9 mouse cellular contexts compared by ENCODE assay signal in genomic region chr9:59678313-59678712, GRCm38 (mm10). TPM values are rescaled to one million over a fixed set of nuclear protein-coding genes. Genes with fewer than 3 reads are reported as not detected.
DNase-seq lines count a peak whose midpoint lies in the region; ATAC-seq lines count a peak whose summit lies in the region.
"Had no signal": no experiment of that assay in that cellular context is flagged by ENCODE, and none has a peak within 500 bp of the region (broad histone marks: within the 10 kb centered on the region; RNA-seq: fewer than 3 reads in every experiment).

No protein-coding gene starts in this region.

- H3K9me3 ChIP-seq in liver, embryonic 12.5 days (replicated peaks): no peaks in the 10 kb centered on the region
- H3K9me3 ChIP-seq in intestine, embryonic 15.5 days: no peaks in the 10 kb centered on the region
- H3K9me3 ChIP-seq: midbrain, embryonic 12.5 days had no signal

- peak; percentile 39; the same call in 1 of the 2 replicates for ATAC-seq in liver, embryonic 12.5 days
- ATAC-seq in intestine, embryonic 15.5 days: peak; percentile 58

- peaks cover 18% of the 10 kb centered on the region for H3K4me1 ChIP-seq in liver, embryonic 12.5 days
- H3K4me1 ChIP-seq in intestine, embryonic 15.5 days (replicated peaks): peaks cover 14% of the 10 kb centered on the region; the same call in 1 of the 2 replicates

- H3K27ac ChIP-seq in liver, embryonic 12.5 days: no peak overlapping the region
- no peak overlapping the region for H3K27ac ChIP-seq in intestine, embryonic 15.5 days
- H3K27ac ChIP-seq: midbrain, embryonic 12.5 days had no signal

- H3K9ac ChIP-seq in liver, embryonic 12.5 days: no peak overlapping the region
- no peak overlapping the region for H3K9ac ChIP-seq in intestine, embryonic 15.5 days
- H3K9ac ChIP-seq: midbrain, embryonic 12.5 days had no signal

- H3K4me2 ChIP-seq in liver, embryonic 12.5 days: no peak overlapping the region
- no peak overlapping the region for H3K4me2 ChIP-seq in intestine, embryonic 15.5 days (replicated peaks)
- H3K4me2 ChIP-seq: midbrain, embryonic 12.5 days had no signal

- peaks cover 55% of the 10 kb centered on the region for H3K36me3 ChIP-seq in liver, embryonic 12.5 days
- peaks cover 42% of the 10 kb centered on the region for H3K36me3 ChIP-seq in intestine, embryonic 15.5 days

- 29% methylated on average over 1 of the region's 1 CpGs for WGBS in liver, embryonic 12.5 days (ENCODE audit: insufficient replicate concordance)
- WGBS in intestine, embryonic 15.5 days: 11% methylated on average over 1 of the region's 1 CpGs

- H3K4me3 ChIP-seq in liver, embryonic 12.5 days: no peak overlapping the region
- no peak overlapping the region for H3K4me3 ChIP-seq in intestine, embryonic 15.5 days (replicated peaks)
- H3K4me3 ChIP-seq: midbrain, embryonic 12.5 days had no signal

- H3K27me3 ChIP-seq in liver, embryonic 12.5 days (replicated peaks): peaks cover 43% of the 10 kb centered on the region
- 0 out of 2 replicates have a peak, but pooled peaks cover 6% of the 10 kb centered on the region for H3K27me3 ChIP-seq in intestine, embryonic 15.5 days (replicated peaks)

- peak; percentile 55 for DNase-seq in adrenal gland, postnatal 10 days
- DNase-seq in adrenal gland, postnatal 4 days (ENCODE audit: low spot score in 2 of 2): no peak
- no peak for DNase-seq in liver
- peak; percentile 27 to 31 for DNase-seq in natural killer cell, adult 2 months (ENCODE audit: low spot score in 2 of 2)
- no peak for DNase-seq in layer of hippocampus, adult 9-11 months
- DNase-seq in ovary, postnatal 14 days (ENCODE audit: low spot score): no peak

RNA-seq across cellular contexts. Expression of gene Gramd2, which starts 1.6 kb away (rescaled TPM):
- total RNA-seq in adrenal gland, postnatal 10 days (2021): under 1 TPM; 0.42 to 0.45 TPM
- total RNA-seq in adrenal gland, postnatal 4 days (2021): under 1 TPM; 0.28 to 0.42 TPM
- polyA plus RNA-seq in liver, embryonic 12.5 days (2016; fragmentation: Nextera tagmentation; extraction: Ambion mirVana): 0.04 and 0.07 TPM in 2 replicates
- polyA plus RNA-seq in intestine, embryonic 15.5 days (2015; fragmentation: Nextera tagmentation; extraction: Ambion mirVana): 1.0 and 1.6 TPM in 2 replicates

RNA-seq across cellular contexts. Expression of gene Pkm, which starts 22.1 kb away (rescaled TPM):
- total RNA-seq in adrenal gland, postnatal 10 days (2021): 100 to 1,000 TPM; 585 to 668 TPM
- 100 to 1,000 TPM; 351 to 370 TPM for total RNA-seq in adrenal gland, postnatal 4 days (2021)
- 439 and 489 TPM in 2 replicates for polyA plus RNA-seq in liver, embryonic 12.5 days (2016; fragmentation: Nextera tagmentation; extraction: Ambion mirVana)
- polyA plus RNA-seq in intestine, embryonic 15.5 days (2015; fragmentation: Nextera tagmentation; extraction: Ambion mirVana): 1,208 and 1,228 TPM in 2 replicates

Comparison
In these comparisons a context has a peak if more than half of its experiments do, and no peak if none do; other contexts are left out.
1. DNase-seq: peak in adrenal gland, postnatal 10 days (single experiment) and natural killer cell, adult 2 months (2 of 2); none in adrenal gland, postnatal 4 days (0 of 2), liver (single experiment), layer of hippocampus, adult 9-11 months (single experiment) and ovary, postnatal 14 days (single experiment).